Mouse (Mus musculus) limb, embryonic 13.5 days (tissue): ENCODE data around the gene Lhfpl2. TPM values are rescaled to one million over a fixed set of nuclear protein-coding genes. Genes with fewer than 3 reads are reported as not detected.

Experiments used
- ATAC-seq: fragments of 200-750 bp; cut with Nextera tagmentation; 2 replicates; pipeline ENCODE4 v1.8.0; 2017; ENCODE audit warnings: low read depth, moderate number of reproducible peaks, moderate TSS enrichment; ENCODE audit not compliant: low FRiP score
- H3K27ac ChIP-seq: fragments of 300-500 bp; sonication (generic); 2 replicates; pipeline ENCODE4 v1.5.1; 2015; ENCODE audit warnings: inconsistent platforms, mild to moderate bottlenecking, moderate library complexity
- H3K27me3 ChIP-seq: fragments of 300-500 bp; sonication (generic); 2 replicates; pipeline ENCODE4 v1.6.1; 2015; ENCODE audit warnings: mild to moderate bottlenecking, inconsistent platforms
- H3K36me3 ChIP-seq: fragments of 300-500 bp; sonication (generic); 2 replicates; pipeline ENCODE4 v1.6.1; 2015; ENCODE audit warnings: inconsistent platforms, mild to moderate bottlenecking, moderate library complexity
- H3K4me1 ChIP-seq: fragments of 300-500 bp; sonication (generic); 2 replicates; pipeline ENCODE4 v1.6.1; 2015; ENCODE audit warnings: inconsistent platforms
- H3K4me2 ChIP-seq: fragments of 300-500 bp; sonication (generic); replicated peaks from 2 replicates; pipeline ENCODE4 v1.6.1; 2015; ENCODE audit warnings: inconsistent platforms, mild to moderate bottlenecking, moderate library complexity
- H3K4me3 ChIP-seq: fragments of 300-500 bp; sonication (generic); 2 replicates; pipeline ENCODE4 v1.5.1; 2015; ENCODE audit warnings: moderate library complexity, mild to moderate bottlenecking, inconsistent platforms
- H3K9ac ChIP-seq: fragments of 300-500 bp; sonication (generic); 2 replicates; pipeline ENCODE4 v1.6.1; 2015; ENCODE audit warnings: mild to moderate bottlenecking, inconsistent platforms
- H3K9me3 ChIP-seq: fragments of 300-500 bp; sonication (generic); 2 replicates; pipeline ENCODE4 v1.6.1; 2016; ENCODE audit warnings: inconsistent platforms
- WGBS: fragments of 180-500 bp; shearing (Covaris S2); methylation state at CpG from one replicate; pipeline ENCODE4 v1.1.7; 2015; 5-methylcytosine and 5-hydroxymethylcytosine counted together
- polyA plus RNA-seq: library from polyadenylated mRNA; unstranded; fragments of >200 nt; fragmentation: Nextera tagmentation; extraction: Ambion mirVana; gene quantifications from 2 replicates; pipeline ENCODE4 v1.2.1, GENCODE M21; 2015

The Lhfpl2 gene
- polyA plus RNA-seq, 1 experiment from 2014 or later, result 79.1 TPM

DNA sequence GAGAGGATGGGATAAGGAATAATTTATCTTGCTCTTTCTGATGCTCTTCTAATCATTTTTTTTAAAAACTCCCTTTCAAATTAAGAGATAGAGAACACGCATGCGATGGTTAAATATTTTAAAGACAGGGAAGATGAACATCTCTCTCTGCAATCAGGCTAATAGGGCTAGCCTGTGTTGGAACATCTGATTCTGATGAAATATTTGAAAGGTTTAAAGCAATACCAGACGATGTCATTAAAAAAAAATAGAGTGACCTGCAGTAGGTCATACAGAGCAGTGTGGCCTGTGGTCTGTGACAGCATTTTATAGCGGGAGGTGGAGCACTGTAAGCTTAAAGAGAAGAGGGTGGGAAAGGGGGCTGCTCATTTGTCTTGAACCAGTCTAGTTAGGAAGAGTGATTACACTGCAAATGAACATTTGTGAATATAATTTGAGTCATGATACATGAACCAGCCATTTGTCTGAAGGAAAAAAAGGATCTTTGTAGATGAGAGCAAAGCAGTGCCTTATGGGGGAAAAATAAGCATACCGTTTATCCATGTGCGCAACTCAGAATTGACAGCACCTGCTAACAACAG is 1.1 kb downstream of the Lhfpl2 start:
- 0 out of 2 replicates have a peak overlapping the region, but pooled peaks have one; percentile 6 for H3K27ac ChIP-seq
- no peaks in the 10 kb centered on the region for H3K9me3 ChIP-seq
- H3K9ac ChIP-seq, result peak overlapping the region; percentile 91
- H3K27me3 ChIP-seq, result peaks cover 16% of the 10 kb centered on the region
- peak overlapping the region; percentile 81 for H3K4me2 ChIP-seq
- WGBS, result 24% methylated on average over 6 of the region's 6 CpGs
- H3K4me3 ChIP-seq, result peak overlapping the region; percentile 90
- peaks cover 42% of the 10 kb centered on the region for H3K4me1 ChIP-seq
- H3K36me3 ChIP-seq, result peaks cover 4% of the 10 kb centered on the region; the same call in 1 of the 2 replicates
- ATAC-seq, result no peak

DNA sequence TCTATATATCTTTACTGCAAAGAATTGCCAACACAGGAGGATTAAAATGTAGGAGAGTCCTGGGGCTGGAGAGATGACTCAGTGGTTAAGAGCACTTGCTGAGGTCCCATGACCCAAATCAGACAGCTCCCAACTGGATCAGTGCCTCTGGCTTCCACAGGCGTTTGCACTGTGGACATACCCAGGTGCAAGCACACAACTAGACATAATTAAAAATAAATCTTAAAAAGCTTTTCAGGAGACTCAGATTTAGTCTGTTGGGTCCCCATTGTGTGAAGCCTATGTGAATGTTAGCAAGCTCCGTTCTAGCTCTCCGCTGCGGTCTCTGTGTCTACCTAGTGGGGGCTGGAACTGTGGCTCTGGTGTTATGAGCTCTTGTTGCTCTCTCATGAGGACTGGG is 1.8 kb downstream of the Lhfpl2 start:
- Histone ChIP-seq H3K4me2 (peak overlapping the region; percentile 81), H3K4me3 (peak overlapping the region; percentile 90), H3K27ac (no peak overlapping the region), H3K36me3 (peaks cover 4% of the 10 kb centered on the region; the same call in 1 of the 2 replicates), H3K27me3 (peaks cover 18% of the 10 kb centered on the region), H3K4me1 (peaks cover 47% of the 10 kb centered on the region), H3K9me3 (no peaks in the 10 kb centered on the region), H3K9ac (0 out of 2 replicates have a peak overlapping the region, but pooled peaks have one; percentile 91)
- 84% methylated on average over 4 of the region's 4 CpGs for WGBS
- no peak for ATAC-seq

DNA sequence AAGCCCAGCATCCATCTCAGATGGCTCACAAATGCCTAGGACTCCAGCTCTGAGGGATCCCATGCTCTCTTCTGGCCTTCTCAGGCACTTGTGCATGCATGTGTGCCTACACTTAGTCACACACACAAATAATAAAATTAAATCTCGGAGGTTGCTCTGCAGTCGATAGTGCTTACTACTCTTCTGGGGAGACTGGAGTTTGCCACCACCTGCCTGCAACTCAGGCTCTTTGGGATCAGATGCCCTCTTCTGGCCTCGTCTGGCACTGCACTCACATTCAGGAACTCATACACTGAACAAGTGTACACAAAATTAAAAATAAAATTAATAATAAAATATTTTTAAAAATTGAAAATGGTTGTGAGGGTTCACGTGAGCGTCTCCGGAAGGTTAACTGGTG is 2.2 kb downstream of the Lhfpl2 start:
- Histone ChIP-seq H3K4me2 (peak overlapping the region; percentile 81), H3K4me1 (peaks cover 51% of the 10 kb centered on the region), H3K4me3 (peak overlapping the region; percentile 90; the same call in 1 of the 2 replicates), H3K9me3 (no peaks in the 10 kb centered on the region), H3K9ac (no peak overlapping the region), H3K27me3 (peaks cover 18% of the 10 kb centered on the region), H3K36me3 (peaks cover 4% of the 10 kb centered on the region; the same call in 1 of the 2 replicates), H3K27ac (no peak overlapping the region)
- 82% methylated on average over 6 of the region's 6 CpGs for WGBS
- no peak for ATAC-seq

GRCm38 (mm10) chr13:94060461-94060860 is 2.9 kb downstream of the Lhfpl2 start:
- ATAC-seq, result no peak
- no peak overlapping the region for H3K4me2 ChIP-seq
- H3K4me3 ChIP-seq, result no peak overlapping the region
- no peaks in the 10 kb centered on the region for H3K9me3 ChIP-seq
- WGBS, result 74% methylated on average over 3 of the region's 3 CpGs
- H3K36me3 ChIP-seq, result peaks cover 4% of the 10 kb centered on the region; the same call in 1 of the 2 replicates
- H3K4me1 ChIP-seq, result peaks cover 58% of the 10 kb centered on the region
- H3K9ac ChIP-seq, result no peak overlapping the region
- H3K27me3 ChIP-seq, result peaks cover 18% of the 10 kb centered on the region
- no peak overlapping the region for H3K27ac ChIP-seq

GRCm38 (mm10) chr13:94061256-94061877 is 3.8 kb downstream of the Lhfpl2 start:
- Histone ChIP-seq H3K4me1 (peaks cover 67% of the 10 kb centered on the region), H3K4me3 (no peak overlapping the region), H3K27me3 (peaks cover 22% of the 10 kb centered on the region), H3K27ac (no peak overlapping the region), H3K36me3 (peaks cover 4% of the 10 kb centered on the region; the same call in 1 of the 2 replicates), H3K9ac (no peak overlapping the region), H3K4me2 (no peak overlapping the region), H3K9me3 (no peaks in the 10 kb centered on the region)
- no peak for ATAC-seq
- WGBS, result 46% methylated on average over 9 of the region's 9 CpGs

- Histone ChIP-seq H3K36me3 (peaks cover 4% of the 10 kb centered on the region; the same call in 1 of the 2 replicates), H3K4me2 (peak overlapping the region; percentile 51), H3K27ac (peak overlapping the region; percentile 10; the same call in 1 of the 2 replicates), H3K27me3 (peaks cover 28% of the 10 kb centered on the region), H3K4me1 (peaks cover 73% of the 10 kb centered on the region), H3K4me3 (peak overlapping the region; percentile 3; the same call in 1 of the 2 replicates), H3K9me3 (no peaks in the 10 kb centered on the region), H3K9ac (no peak overlapping the region)
- no peak for ATAC-seq
- WGBS, result 9% methylated on average over 21 of the region's 21 CpGs
These were observed 4.9 kb downstream of the Lhfpl2 start for GRCm38 (mm10) chr13:94062349-94063111.

DNA sequence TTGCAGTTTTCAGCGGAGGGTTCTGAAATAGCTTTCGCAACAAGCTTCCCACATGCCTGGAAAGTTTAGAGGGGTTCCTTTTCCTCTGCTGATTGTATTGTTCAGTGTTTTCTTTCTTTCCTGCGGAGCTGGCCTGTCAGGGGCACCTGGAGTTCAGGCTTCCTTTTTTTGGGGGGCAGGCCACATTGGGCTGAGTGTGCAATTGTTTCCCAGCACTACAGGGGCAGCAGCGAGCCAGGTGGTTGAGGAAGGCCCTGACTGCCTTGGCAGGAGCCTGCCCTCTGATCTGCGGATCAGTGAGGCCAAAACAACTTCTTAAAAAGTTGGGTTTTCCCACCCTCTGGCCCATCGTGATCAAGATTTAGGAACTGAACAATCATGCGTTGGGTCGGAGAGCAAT is 5.6 kb downstream of the Lhfpl2 start:
- 46% methylated on average over 8 of the region's 8 CpGs for WGBS
- Histone ChIP-seq H3K4me3 (peak overlapping the region; percentile 3; the same call in 1 of the 2 replicates), H3K9ac (no peak overlapping the region), H3K4me1 (peaks cover 75% of the 10 kb centered on the region), H3K27me3 (peaks cover 28% of the 10 kb centered on the region), H3K4me2 (peak overlapping the region; percentile 51), H3K27ac (peak overlapping the region; percentile 10; the same call in 1 of the 2 replicates), H3K36me3 (peaks cover 4% of the 10 kb centered on the region; the same call in 1 of the 2 replicates), H3K9me3 (no peaks in the 10 kb centered on the region)
- ATAC-seq, result no peak

GRCm38 (mm10) chr13:94064571-94064970 is 7.0 kb downstream of the Lhfpl2 start:
- H3K4me1 ChIP-seq, result peaks cover 76% of the 10 kb centered on the region
- no peak overlapping the region; the same call in 1 of the 2 replicates for H3K9ac ChIP-seq
- no peak overlapping the region for H3K4me2 ChIP-seq
- no peak overlapping the region for H3K4me3 ChIP-seq
- ATAC-seq, result no peak
- peaks cover 32% of the 10 kb centered on the region for H3K27me3 ChIP-seq
- H3K36me3 ChIP-seq, result peaks cover 3% of the 10 kb centered on the region; the same call in 1 of the 2 replicates
- 30% methylated on average over 7 of the region's 7 CpGs for WGBS
- H3K9me3 ChIP-seq, result no peaks in the 10 kb centered on the region
- H3K27ac ChIP-seq, result no peak overlapping the region

GRCm38 (mm10) chr13:94065276-94066050 is 7.9 kb downstream of the Lhfpl2 start:
- H3K4me1 ChIP-seq, result peaks cover 78% of the 10 kb centered on the region
- H3K27ac ChIP-seq, result 0 out of 2 replicates have a peak overlapping the region, but pooled peaks have one; percentile 2
- H3K27me3 ChIP-seq, result peaks cover 36% of the 10 kb centered on the region
- no peak overlapping the region for H3K4me3 ChIP-seq
- no peak overlapping the region for H3K9ac ChIP-seq
- WGBS, result 31% methylated on average over 11 of the region's 11 CpGs
- no peak overlapping the region for H3K4me2 ChIP-seq
- H3K9me3 ChIP-seq, result no peaks in the 10 kb centered on the region
- no peaks in the 10 kb centered on the region for H3K36me3 ChIP-seq
- ATAC-seq, result no peak

GRCm38 (mm10) chr13:94066626-94067275 is 9.2 kb downstream of the Lhfpl2 start:
- Histone ChIP-seq H3K27me3 (peaks cover 38% of the 10 kb centered on the region), H3K9ac (no peak overlapping the region), H3K9me3 (no peaks in the 10 kb centered on the region; the same call in 1 of the 2 replicates), H3K4me2 (no peak overlapping the region), H3K36me3 (peaks cover 5% of the 10 kb centered on the region), H3K4me1 (peaks cover 71% of the 10 kb centered on the region), H3K27ac (no peak overlapping the region), H3K4me3 (no peak overlapping the region)
- 88% methylated on average over 5 of the region's 5 CpGs for WGBS
- ATAC-seq, result no peak

- Histone ChIP-seq H3K4me1 (peaks cover 73% of the 10 kb centered on the region), H3K27me3 (peaks cover 40% of the 10 kb centered on the region), H3K27ac (no peak overlapping the region), H3K4me2 (no peak overlapping the region), H3K9ac (no peak overlapping the region), H3K36me3 (peaks cover 5% of the 10 kb centered on the region), H3K4me3 (no peak overlapping the region), H3K9me3 (no peaks in the 10 kb centered on the region; the same call in 1 of the 2 replicates)
- 91% methylated on average over 1 of the region's 1 CpGs for WGBS
- ATAC-seq, result no peak
These were observed 10.7 kb downstream of the Lhfpl2 start for GRCm38 (mm10) chr13:94068308-94068707.
